Mouse (Mus musculus) retina, embryonic 14.5 days (tissue): ENCODE results near the gene Gbp7.
"Not testable (repeated sequence)": the region's sequence is repeated elsewhere in the genome, so short reads cannot be mapped to it uniquely, and the experiment has no call there.

Experiments
- DNase-seq: peaks from one replicate; pipeline ENCODE4 v3.0.0-alpha.2; 2015; ENCODE audit warnings: low spot score

Gbp7 gene

DNA sequence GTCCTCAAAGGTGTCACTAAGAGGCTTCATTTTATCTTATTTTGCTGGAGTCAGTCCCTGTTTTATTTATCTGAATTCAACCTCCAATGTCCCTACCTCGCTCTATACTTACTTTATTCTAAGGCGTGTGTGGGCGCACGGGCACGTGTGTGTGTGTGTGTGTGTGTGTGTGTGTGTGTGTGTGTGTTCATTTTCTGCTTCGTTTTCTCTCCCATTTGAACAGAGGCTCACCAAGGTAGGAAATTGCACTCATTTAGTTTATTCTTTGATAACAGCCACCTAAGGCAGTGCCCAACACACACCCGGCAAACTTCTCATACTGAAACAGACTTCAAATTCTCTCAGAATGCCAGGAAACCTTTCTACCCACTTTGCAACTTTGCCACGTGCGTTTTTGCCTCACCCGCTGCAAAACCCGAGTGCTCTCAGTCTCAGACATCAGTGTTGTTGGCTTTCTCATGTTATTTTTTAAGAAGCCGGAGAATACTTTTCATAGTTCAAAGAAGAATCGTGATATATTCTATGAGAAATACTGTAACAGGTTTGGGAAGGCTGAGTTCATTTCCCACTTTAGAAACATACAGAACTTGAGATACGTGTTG lies 31.0 kb downstream of the Gbp7 start:
- no peak for DNase-seq

DNA sequence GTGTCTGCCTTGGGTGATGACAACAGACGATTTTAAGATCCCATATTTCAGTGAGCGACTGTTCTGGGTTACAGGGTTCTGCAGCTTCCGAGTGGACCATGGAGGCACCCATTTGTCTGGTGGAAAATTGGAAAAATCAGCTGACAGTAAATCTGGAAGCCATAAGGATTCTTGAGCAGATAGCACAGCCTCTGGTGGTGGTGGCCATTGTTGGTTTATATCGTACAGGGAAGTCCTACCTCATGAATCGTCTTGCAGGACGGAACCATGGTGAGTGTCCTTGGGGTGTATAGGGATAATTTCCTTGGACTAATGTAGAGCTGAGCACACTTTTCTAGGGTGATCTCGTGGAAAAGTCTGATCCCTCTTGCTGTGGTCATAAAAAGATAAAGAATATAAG lies 31.5 kb downstream of the Gbp7 start:
- no peak for DNase-seq

DNA sequence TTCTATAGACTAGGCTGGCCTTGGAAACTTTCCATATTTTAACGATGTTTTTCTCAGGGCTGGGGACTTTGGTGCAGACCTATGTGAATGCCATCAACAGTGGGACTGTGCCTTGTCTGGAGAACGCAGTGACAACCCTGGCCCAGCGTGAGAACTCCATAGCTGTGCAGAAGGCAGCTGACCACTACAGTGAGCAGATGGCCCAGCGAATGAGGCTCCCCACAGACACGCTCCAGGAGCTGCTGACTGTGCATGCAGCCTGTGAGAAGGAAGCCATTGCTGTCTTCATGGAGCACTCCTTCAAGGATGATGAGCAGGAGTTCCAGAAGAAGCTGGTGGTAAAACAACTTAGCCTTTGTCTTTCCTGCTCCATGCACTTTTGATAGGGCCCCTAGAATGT lies 37.3 kb downstream of the Gbp7 start:
- not testable (repeated sequence) for DNase-seq

DNA sequence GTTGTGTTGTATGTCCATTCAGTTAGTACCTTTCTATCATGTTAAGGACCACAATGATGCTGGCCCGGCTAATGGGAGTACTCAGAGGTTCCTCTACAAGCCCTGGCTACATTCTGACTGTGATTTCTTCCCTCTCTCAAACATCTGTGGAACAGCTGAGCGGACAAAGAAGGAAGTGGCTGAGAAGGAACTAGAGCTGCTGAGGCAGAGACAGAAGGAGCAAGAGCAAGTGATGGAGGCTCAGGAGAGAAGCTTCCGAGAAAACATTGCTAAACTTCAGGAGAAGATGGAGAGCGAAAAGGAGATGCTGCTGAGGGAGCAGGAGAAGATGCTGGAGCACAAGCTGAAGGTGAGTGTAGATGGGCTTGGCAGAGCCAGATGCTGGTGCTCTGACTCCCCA lies 40.6 kb downstream of the Gbp7 start:
- no peak for DNase-seq

DNA sequence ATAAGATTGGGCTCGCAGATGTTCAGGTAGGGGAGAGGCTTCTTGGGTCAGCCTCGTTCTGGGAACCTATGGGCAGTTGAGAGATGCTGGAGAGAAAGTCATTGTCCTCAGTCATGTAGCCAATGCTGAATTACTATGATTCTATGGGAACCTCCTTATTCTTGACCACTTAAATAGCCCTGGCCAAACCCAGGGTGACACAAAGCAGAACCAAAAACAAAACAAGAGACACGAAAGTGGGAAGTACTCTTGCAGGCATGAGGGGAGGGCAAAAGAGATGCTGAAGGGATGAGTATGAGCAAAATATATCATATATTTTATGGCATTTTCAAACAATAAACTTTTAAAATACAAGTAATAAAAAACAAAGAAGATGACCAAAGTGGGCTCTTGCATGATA lies 47.0 kb downstream of the Gbp7 start:
- no peak for DNase-seq

- DNase-seq = no peak
These were observed 48.2 kb downstream of the Gbp7 start for GRCm38 (mm10) chr3:142578342-142578741.

- no peak for DNase-seq
These were observed 52.9 kb downstream of the Gbp7 start for GRCm38 (mm10) chr3:142583067-142583466.

DNA sequence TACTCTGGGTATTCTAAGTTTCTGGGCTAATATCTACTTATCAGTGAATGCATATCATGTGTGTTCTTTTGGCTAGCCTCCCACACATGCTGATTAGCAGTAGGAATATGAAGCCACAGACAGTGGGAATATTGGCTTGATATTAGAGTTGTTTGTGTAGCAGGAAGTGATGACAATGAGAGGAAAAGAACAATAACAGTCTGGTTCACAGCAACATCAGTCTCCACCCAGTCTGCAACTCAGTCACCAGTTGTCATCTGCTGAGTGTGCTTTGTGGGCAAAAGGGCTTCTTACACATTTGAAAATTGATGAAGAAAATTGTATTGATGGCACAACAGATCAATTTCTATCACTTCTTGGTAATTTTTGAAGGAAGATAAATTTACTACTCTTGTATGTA lies 57.2 kb downstream of the Gbp7 start:
- no peak for DNase-seq

DNA sequence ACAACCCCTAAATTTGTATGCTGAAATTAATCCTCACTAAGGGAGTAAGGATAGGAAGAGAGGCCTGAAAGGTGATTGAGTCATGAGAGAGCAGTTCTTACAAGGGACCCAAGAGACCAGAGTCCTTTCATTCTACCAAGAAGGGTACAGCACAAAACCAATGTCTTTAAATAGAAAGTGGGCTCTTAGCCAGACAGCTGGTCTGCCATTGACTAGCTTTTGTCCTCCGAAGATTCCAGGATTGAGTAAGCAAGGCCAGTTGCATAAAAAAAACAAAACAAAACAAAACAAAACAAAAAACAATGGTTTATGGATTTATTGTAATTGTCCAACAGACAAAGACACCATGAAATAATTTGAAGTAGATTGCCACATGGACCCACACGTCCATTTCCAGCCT lies 58.7 kb downstream of the Gbp7 start:
- DNase-seq = no peak

- no peak for DNase-seq
These were observed 60.4 kb downstream of the Gbp7 start for GRCm38 (mm10) chr3:142590431-142591067.

GRCm38 (mm10) chr3:142594547-142594946 lies 64.4 kb downstream of the Gbp7 start, which contains the start of gene Gbp2b:
Gene Gbp2b, plus strand, starts transcription at chr3:142594847.
- no peak for DNase-seq

DNA sequence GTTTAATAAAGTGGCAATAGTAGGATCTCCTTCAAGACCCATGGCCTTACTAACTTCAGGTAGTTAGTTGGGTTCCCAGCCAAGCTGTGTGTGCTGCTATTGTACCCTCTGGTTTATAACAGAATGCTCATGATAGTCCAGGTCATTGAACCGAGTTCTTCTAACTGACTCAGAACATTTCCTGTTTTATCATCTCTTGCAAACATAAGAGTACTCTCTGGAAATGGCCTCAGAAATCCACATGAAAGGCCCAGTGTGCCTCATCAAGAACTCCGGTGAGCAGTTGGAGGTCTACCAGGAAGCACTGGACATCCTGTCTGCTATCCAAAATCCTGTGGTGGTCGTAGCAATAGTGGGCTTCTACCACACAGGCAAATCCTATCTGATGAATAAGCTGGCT lies 67.8 kb downstream of the Gbp7 start:
- DNase-seq = no peak
